Mouse (Mus musculus): ENCODE data around the gene Rgcc.

Rgcc gene

DNA sequence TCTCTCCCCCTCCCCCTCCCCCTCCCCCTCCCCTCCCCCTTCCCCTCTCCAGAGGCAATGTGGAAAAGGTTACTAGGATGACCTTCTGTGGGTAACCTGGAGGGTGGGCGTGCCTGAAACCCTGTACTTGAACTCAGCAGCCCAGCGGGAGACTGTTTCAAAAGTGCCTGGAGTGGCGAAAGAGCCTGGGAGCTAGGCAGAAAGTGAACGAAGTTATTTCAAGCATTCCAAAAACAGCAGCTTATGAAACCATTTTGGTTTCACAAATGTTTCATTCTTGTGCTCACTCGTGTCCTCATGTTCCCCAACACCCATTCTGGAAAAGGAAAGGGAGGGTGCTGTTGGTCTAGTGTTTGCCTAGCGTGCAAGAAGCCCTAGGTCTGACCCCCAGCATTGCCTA, 1.6 kb downstream of the Rgcc start:
- DNase-seq: peak; percentile 74 to 83

DNA sequence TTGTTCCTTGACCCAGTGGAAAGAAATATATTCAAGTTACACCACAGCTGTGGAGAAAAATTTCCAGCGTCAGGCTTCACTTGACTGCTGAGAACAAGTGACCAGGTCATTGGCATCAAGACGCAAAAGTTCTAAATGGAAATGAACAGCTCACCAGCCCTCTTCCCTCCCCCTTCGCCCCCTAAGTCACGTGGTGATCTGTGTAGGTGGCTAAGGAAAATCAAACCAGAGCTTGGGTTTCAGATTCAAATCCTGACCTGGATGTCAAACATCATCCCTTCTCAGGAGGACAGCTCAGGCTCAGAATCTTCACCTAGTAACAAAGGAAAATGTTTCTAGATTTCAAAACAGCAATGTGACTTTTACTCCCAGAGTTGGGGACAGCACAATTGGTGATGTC, 2.2 kb downstream of the Rgcc start:
- no peak for DNase-seq

GRCm38 (mm10) chr14:79298314-79298992, 3.0 kb downstream of the Rgcc start:
- no peak for DNase-seq

DNA sequence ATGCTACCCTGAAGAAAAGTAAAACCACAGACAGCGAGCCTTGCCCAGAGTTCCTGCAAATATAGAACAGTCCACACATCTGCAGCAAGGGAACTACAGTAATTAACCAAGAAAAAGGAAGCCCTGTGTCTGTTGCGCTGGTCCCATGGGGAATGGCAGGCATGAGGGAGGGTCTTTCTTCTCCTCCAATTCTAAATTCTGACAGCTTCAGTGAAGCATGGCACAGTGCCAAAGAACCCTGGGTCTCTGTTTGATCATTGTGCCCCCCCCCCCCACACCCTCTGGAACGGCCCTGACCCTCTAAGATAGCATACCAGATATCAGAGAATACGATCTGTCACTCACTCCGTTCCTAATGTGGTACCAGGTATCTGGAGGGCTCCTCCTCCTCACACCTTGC, 4.6 kb downstream of the Rgcc start:
- no peak for DNase-seq

DNA sequence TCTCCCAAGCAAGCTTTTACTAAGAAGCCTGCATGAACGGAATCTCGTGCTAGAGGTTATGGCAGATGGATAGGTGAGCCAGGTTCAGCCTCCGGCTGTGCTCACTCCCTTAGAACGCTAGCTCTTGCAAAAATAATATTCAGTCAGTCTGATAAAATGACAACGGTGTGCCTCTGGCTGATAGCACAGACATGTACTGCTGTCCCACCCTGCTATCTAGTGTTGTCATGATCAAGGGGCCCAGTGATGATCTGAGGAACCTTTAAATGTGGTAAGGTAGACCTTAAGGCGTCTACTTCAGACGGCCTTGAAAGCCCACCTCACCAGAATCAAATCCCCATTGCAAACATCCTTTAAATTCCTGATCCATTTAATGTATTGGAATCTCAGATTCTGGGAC, 5.2 kb downstream of the Rgcc start:
- no peak for DNase-seq

- no peak for DNase-seq
Measured at GRCm38 (mm10) chr14:79295579-79295978, 5.9 kb downstream of the Rgcc start.

GRCm38 (mm10) chr14:79294950-79295349, 6.5 kb downstream of the Rgcc start:
- no peak for DNase-seq

DNA sequence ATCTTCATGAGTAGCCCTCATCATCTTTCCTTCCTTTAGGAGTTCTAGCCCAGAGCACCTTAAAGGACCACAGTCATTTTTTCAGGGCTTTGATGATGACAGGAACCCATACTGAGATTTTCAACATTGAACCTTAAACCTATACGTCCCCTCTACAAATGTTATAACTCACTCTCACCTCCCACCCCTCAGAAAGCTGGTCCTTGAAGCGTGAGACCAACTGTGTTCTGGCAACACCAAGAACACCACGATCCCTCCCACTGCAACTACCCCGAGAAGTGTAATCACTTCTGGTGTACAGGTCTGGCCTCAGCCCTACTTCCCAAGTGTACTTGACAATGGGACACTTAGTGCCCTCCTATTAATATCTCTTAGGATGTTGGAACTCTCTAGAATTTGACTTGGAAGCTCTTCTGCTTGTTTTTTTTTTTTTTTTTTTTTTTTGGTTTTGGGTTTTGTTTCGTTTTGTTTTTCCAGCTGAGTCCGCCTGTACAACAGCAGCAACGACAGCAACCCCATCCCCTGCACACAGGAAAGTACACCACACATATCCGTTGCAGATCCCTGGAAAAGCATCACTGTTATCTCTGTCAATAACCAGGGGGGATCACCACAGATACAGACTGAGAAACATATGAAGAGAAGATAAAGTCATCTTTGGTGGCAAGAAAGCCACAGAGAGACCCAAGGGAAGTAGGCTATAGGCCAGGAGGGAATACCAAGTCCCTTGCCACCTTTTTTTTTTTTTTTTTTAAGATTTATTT, 7.2 kb downstream of the Rgcc start:
- no peak for DNase-seq

- DNase-seq: peak; percentile 44 to 52
Measured at GRCm38 (mm10) chr14:79293119-79293780, 8.2 kb downstream of the Rgcc start.

DNA sequence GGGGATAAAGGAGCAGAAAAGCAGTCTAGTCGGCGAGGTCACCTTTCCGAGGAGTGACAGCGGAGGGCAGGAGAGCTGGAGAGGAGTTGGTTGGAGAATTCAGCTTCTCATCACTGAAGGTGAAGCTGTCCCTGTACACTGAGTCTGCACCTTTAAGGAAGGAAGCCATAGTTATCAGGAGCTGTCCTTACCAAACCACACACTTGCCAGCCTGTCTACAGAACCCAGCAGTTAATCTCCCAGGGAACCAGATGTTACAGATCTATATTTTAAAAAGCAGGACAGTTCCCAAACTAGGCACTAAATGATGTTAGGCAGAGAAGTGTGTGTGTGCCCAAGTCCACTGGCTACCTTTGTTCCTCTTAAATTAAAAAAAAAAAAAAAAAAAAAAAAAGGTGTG, 9.8 kb downstream of the Rgcc start:
- no peak for DNase-seq

GRCm38 (mm10) chr14:79290683-79291425, 10.6 kb downstream of the Rgcc start:
- no peak for DNase-seq

- DNase-seq: no peak
Measured at GRCm38 (mm10) chr14:79289909-79290308, 11.5 kb downstream of the Rgcc start.

GRCm38 (mm10) chr14:79288280-79288679, 13.2 kb downstream of the Rgcc start:
- DNase-seq: no peak

DNA sequence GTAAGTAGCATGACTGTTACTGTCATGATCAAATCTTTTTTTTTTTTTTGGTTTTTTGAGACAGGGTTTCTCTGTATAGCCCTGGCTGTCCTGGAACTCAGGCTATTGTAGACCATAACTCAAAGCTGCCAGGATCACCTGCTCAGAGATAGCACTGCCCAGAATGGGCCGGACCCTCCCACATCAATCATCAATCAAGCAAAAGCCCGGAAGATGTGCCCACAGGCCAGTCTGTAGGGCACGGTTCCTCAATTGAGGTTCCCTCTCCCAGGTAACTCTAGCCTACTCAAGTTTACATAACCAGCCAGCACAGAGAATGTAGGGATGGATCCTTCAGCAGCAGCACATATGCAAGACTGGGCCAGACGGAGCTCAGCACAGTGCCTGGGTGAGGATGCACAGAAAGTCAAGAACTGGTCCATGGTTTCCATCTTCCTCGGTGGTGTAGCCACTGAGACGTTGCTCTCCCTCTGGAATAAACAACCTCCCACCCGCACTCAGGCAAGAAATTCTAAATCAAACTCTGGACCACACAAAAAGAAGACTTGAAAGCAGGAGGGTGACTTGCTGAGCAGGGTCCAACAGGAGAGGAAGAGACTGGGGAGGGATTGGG, 14.1 kb downstream of the Rgcc start:
- DNase-seq: no peak

DNA sequence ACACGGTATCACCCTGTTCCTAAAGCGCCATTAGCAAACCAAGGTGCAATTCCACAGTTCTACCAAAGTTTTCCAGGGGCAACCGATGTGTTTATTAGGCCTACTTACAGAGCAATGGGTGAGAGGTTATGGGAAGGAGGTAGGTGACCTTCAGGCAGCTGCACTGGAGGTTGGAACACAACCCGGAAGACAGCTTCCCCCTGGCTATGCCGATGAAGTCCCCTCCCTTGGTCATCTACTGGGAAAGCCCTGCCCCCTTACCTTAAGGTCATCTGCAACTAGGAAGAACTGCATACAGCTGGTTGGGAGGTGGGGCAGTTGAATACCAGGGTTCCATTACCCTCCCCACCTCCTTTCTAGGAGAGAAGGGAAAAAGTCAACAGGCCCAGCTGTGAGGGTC, 15.9 kb downstream of the Rgcc start:
- DNase-seq: no peak

- no peak for DNase-seq
Measured at GRCm38 (mm10) chr14:79284616-79285015, 16.8 kb downstream of the Rgcc start.

DNA sequence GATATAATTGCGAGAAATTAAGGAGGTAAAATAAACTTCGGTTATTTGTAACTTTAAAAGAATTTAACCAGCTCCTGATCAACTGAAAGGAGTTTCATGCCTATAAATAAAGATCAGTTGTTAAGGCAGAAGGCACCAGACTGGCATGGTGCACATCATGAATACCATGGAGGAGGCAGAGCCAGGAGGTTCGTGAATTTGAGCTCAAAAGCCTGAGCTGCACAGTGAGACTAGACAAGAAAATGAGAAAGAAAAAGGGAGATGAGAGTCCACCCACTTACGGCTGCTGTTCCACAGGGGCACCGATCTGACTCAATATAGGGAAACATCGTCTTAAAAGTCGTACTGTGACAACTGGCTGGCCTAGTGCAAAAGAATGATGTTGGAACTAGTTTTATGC, 17.5 kb downstream of the Rgcc start:
- DNase-seq: no peak

- DNase-seq: peak; percentile 73 to 83
Measured at GRCm38 (mm10) chr14:79281894-79282553, 19.4 kb downstream of the Rgcc start.

DNA sequence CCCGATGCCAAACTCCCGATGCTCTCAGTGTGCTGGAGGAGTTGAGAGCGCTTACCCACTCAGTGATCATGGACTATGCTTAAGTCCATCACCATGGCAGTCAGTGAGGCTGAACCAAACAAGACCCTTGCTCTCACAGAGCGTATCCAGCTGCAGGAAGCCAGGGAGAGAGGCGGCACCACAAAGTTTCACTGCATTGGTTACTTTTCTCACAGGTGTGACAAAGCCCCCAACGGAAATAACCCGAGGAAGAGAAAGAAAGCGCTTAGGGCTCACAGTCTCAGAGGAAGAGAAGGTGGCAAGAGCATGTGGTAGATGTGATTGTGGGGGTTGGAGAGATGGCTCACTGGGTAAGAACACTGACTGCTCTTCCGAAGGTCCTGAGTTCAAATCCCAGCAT, 21.0 kb downstream of the Rgcc start:
- DNase-seq: no peak

GRCm38 (mm10) chr14:79279494-79279893, 22.0 kb downstream of the Rgcc start:
- DNase-seq: peak in 1 of 2 experiments; percentile 68

DNA sequence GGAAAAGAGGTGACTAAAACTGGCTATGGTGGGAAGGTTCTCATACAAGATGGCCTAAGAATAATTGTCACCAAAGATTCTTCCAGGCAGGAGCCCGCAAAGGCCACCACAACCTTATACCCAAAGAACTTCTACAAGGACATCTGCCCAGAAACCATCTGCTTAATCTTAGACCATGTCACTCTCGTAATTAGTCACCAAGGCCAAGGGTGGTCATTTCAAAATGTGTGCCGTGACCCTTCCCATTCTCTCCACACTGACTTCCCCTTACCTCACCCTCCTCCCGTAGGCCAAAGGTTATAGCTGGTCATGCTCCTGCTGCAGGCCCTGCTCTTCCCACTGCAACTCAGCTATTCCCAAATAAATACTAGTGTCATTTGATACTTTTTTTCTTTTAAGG, 22.5 kb downstream of the Rgcc start:
- no peak for DNase-seq

- DNase-seq: no peak
Measured at GRCm38 (mm10) chr14:79277922-79278321, 23.5 kb downstream of the Rgcc start.
